Mouse (Mus musculus) spleen, adult 2 months (tissue): ENCODE results near the gene Grm4.

ENCODE experiments used
- CTCF ChIP-seq: fragments of 200-500 bp; IDR thresholded peaks from 2 replicates; pipeline ENCODE4 v1.5.1; 2011; ENCODE audit warnings: mild to moderate bottlenecking, inconsistent platforms; ENCODE audit not compliant: insufficient read depth, insufficient read length, insufficient replicate concordance; ENCODE audit errors: extremely low read depth
- POLR2A ChIP-seq: fragments of 200-500 bp; IDR thresholded peaks from 2 replicates; pipeline ENCODE4 v1.6.1; 2011; ENCODE audit warnings: low read depth, low read length, inconsistent platforms

GRCm38 (mm10) chr17:27565163-27565941 is 44.1 kb upstream of the Grm4 start, which contains the start of gene AI413582:
- TF ChIP-seq CTCF = peak; percentile 92
- TF ChIP-seq POLR2A = peak; percentile 56
